Comparison of ENCODE assay signal across 13 mouse cellular contexts in the genomic region with DNA sequence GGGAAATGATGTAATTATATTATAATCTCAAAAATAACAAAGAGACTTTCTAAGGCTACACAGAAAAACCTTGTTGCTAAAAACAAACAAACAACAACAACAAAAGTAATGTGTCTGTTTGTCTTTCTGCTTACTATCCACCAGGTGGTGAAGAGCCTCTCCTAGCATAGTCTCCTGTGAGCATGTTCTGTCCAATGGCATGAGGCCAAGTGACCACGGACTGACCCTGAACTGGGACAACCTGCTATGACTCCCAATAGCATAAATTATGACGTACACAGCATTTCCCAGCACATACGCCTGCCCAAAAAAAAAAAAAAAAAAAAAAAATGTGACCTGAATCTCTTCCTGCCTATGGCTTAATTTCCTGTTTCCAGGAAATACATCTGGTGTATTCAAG. TPM values are rescaled to one million over a fixed set of nuclear protein-coding genes. Genes with fewer than 3 reads are reported as not detected.
DNase-seq lines count a peak whose midpoint lies in the region; TF ChIP-seq lines count a peak whose summit lies in the region.
"Had no signal": no experiment of that assay in that cellular context is flagged by ENCODE, and none has a peak within 500 bp of the region (broad histone marks: within the 10 kb centered on the region; RNA-seq: fewer than 3 reads in every experiment).

No protein-coding gene starts in this region.

- peak; percentile 30 to 64 for DNase-seq in cerebellum, postnatal 14 days
- no peak for DNase-seq in cerebellum, adult 11-12 months
- peak; percentile 44 to 61 for DNase-seq in lung, adult 18-20 months
- no peak for DNase-seq in lung, adult 2 months
- DNase-seq in heart, postnatal 4 days: peak; percentile 68
- peak; percentile 66 to 75 for DNase-seq in lung, postnatal 4 days
- no peak for DNase-seq in thymus, postnatal 14 days
- DNase-seq in frontal cortex, postnatal 10 days (ENCODE audit: low spot score in 2 of 2): no peak

- H3K4me3 ChIP-seq in lung, adult 2 months (replicated peaks; ENCODE audit: extremely low read depth, low read depth, low read length): no peak overlapping the region
- H3K4me3 ChIP-seq: embryonic facial prominence, embryonic 12.5 days; limb, embryonic 15.5 days; midbrain, embryonic 10.5 days; neural tube, embryonic 13.5 days had no signal

- 47% methylated on average over 3 of the region's 3 CpGs for WGBS in lung, adult 2 months

- TF ChIP-seq POLR2A in lung, adult 2 months (IDR thresholded peaks at IDR 0.05; ENCODE audit: borderline replicate concordance, extremely low read depth, low read depth, low read length): no peak

- H3K4me1 ChIP-seq in lung, adult 2 months (ENCODE audit: control insufficient read depth, insufficient read depth, low read length): no peaks in the 10 kb centered on the region

- TF ChIP-seq CTCF in lung, adult 2 months (IDR thresholded peaks at IDR 0.05; ENCODE audit: insufficient read depth, low read length): no peak

RNA-seq across cellular contexts. Expression of gene Gm37240, which starts 35.0 kb away (rescaled TPM):
- polyA plus RNA-seq in lung, adult 2 months (2012; rRNA removed): 11.8 and 16.9 TPM in 2 replicates
- 10 to 100 TPM; 19.6 to 20.6 TPM for total RNA-seq in heart, postnatal 4 days (2021)
- total RNA-seq: hematopoietic stem cell, adult 5-6 weeks had no signal
- polyA plus RNA-seq: neural tube, embryonic 13.5 days had no signal

RNA-seq across cellular contexts. Expression of gene Glt28d2, which starts 35.0 kb away (rescaled TPM):
- polyA plus RNA-seq in lung, adult 2 months (2012; rRNA removed): 1.9 and 2.6 TPM in 2 replicates
- total RNA-seq in heart, postnatal 4 days (2021): 1 to 10 TPM; 3.9 to 4.2 TPM
- polyA plus RNA-seq: midbrain, embryonic 10.5 days had no signal

RNA-seq across cellular contexts. Expression of gene Sh3d19, which starts 48.6 kb away (rescaled TPM):
- polyA plus RNA-seq in lung, adult 2 months (2012; rRNA removed): 64.7 and 96.6 TPM in 2 replicates
- total RNA-seq in heart, postnatal 4 days (2021): 10 to 100 TPM; 21.4 to 21.5 TPM

Comparison
In these comparisons a context has a peak if more than half of its experiments do, and no peak if none do; other contexts are left out.
1. DNase-seq: peak in cerebellum, postnatal 14 days (2 of 2), lung, adult 18-20 months (2 of 2), heart, postnatal 4 days (single experiment) and lung, postnatal 4 days (2 of 2); none in cerebellum, adult 11-12 months (single experiment), lung, adult 2 months (single experiment), thymus, postnatal 14 days (single experiment) and frontal cortex, postnatal 10 days (0 of 2).